Mouse (Mus musculus): Measurements from ENCODE around the gene Tshz2. TPM values are rescaled to one million over a fixed set of nuclear protein-coding genes. Genes with fewer than 3 reads are reported as not detected.

Tshz2 gene
- polyA plus RNA-seq, 1 experiment from 2014 or later = 1.3 TPM

DNA sequence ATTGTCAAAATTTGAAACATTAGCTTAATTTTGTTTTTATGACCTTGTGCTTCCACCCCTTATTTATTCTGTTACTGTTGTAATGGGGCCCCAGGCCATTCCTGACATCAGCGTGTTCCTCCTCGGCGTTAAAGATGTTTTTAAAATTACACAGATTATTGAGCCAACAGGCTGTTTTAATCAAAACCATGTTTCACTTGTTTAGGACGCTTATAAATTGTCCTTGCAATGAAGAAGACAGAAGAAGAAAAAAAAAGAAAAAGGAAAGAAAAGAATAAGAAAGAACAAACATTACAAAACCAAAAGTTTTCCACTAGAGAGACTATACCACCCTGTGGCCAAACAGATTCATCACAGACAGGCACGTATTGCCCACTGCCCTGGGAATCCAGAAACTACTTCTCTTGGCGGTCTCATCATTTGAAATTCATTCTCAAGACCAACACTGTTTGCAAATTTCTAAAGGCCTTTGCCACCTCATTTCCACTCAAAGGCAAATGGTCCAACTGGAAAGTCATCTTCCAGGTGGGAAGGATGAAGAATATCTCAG, 444.2 kb downstream of the Tshz2 start:
- no peak overlapping the region for H3K4me3 ChIP-seq (ENCODE audit: low read depth, low read length)
- H3K9ac ChIP-seq (ENCODE audit: low read length) = no peak overlapping the region
- peak; percentile 57 for DNase-seq (ENCODE audit: low spot score, missing footprints)
- H3K9me3 ChIP-seq (ENCODE audit: control insufficient read depth, low read length) = no peaks in the 10 kb centered on the region
- no peak overlapping the region for H3K27ac ChIP-seq (ENCODE audit: low read depth, low read length)
- no peak overlapping the region for H3K4me2 ChIP-seq
- no peaks in the 10 kb centered on the region for H3K27me3 ChIP-seq (ENCODE audit: control insufficient read depth, insufficient read depth, low read length)
- ATAC-seq (ENCODE audit: low FRiP score) = no peak
- H3K4me1 ChIP-seq (ENCODE audit: control insufficient read depth, insufficient read depth, low read length) = no peaks in the 10 kb centered on the region
- 80% methylated on average over 6 of the region's 6 CpGs for WGBS
- no peaks in the 10 kb centered on the region for H3K36me3 ChIP-seq (ENCODE audit: control insufficient read depth, insufficient read depth, low read length)

GRCm38 (mm10) chr2:170078041-170078440, 445.2 kb downstream of the Tshz2 start:
- H3K4me1 ChIP-seq (ENCODE audit: control insufficient read depth, insufficient read depth, low read length) = no peaks in the 10 kb centered on the region
- ATAC-seq (ENCODE audit: low FRiP score) (no peak), DNase-seq (ENCODE audit: low spot score, missing footprints) (peak; percentile 39)
- H3K9ac ChIP-seq (ENCODE audit: low read length) = no peak overlapping the region
- no peaks in the 10 kb centered on the region for H3K36me3 ChIP-seq (ENCODE audit: control insufficient read depth, insufficient read depth, low read length)
- no peak overlapping the region for H3K4me3 ChIP-seq (ENCODE audit: low read depth, low read length)
- WGBS = 92% methylated on average over 10 of the region's 10 CpGs
- no peaks in the 10 kb centered on the region for H3K27me3 ChIP-seq (ENCODE audit: control insufficient read depth, insufficient read depth, low read length)
- H3K27ac ChIP-seq (ENCODE audit: low read depth, low read length) = no peak overlapping the region
- no peak overlapping the region for H3K4me2 ChIP-seq
- H3K9me3 ChIP-seq (ENCODE audit: control insufficient read depth, low read length) = no peaks in the 10 kb centered on the region

DNA sequence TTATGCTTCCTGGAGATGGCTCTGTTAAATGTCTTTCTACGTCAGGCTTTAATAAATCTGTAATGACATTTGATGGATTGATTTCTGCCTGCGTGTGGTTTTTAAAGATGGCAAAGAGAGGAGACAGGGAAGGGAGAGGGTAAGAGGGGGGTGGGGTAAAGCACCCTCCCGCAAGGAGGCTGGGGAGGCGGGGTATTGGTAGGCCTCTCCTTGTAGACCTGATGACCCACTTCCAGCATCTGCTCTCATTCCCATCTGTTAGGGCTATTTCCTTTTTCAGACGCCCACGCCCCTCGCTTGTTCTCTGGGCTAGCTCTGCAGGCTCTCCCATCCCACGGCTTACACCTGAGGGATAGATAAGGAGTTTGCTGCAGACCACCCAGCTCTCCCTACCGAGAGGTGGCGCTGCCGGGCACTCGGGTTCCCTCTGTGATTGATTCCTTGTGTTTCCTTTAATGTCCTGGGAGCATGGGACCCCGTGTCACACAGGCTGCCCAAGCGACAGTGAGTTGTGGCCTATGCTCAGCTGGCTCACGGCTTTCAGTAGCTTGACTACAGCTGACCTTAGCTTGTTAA, 445.7 kb downstream of the Tshz2 start:
- Histone ChIP-seq H3K4me3 (ENCODE audit: low read depth, low read length) (no peak overlapping the region), H3K4me2 (no peak overlapping the region), H3K27ac (ENCODE audit: low read depth, low read length) (no peak overlapping the region), H3K9me3 (ENCODE audit: control insufficient read depth, low read length) (no peaks in the 10 kb centered on the region), H3K27me3 (ENCODE audit: control insufficient read depth, insufficient read depth, low read length) (no peaks in the 10 kb centered on the region), H3K9ac (ENCODE audit: low read length) (no peak overlapping the region), H3K36me3 (ENCODE audit: control insufficient read depth, insufficient read depth, low read length) (no peaks in the 10 kb centered on the region), H3K4me1 (ENCODE audit: control insufficient read depth, insufficient read depth, low read length) (no peaks in the 10 kb centered on the region)
- no peak for ATAC-seq (ENCODE audit: low FRiP score)
- peak; percentile 70 for DNase-seq (ENCODE audit: low spot score, missing footprints)
- WGBS = 59% methylated on average over 15 of the region's 15 CpGs

DNA sequence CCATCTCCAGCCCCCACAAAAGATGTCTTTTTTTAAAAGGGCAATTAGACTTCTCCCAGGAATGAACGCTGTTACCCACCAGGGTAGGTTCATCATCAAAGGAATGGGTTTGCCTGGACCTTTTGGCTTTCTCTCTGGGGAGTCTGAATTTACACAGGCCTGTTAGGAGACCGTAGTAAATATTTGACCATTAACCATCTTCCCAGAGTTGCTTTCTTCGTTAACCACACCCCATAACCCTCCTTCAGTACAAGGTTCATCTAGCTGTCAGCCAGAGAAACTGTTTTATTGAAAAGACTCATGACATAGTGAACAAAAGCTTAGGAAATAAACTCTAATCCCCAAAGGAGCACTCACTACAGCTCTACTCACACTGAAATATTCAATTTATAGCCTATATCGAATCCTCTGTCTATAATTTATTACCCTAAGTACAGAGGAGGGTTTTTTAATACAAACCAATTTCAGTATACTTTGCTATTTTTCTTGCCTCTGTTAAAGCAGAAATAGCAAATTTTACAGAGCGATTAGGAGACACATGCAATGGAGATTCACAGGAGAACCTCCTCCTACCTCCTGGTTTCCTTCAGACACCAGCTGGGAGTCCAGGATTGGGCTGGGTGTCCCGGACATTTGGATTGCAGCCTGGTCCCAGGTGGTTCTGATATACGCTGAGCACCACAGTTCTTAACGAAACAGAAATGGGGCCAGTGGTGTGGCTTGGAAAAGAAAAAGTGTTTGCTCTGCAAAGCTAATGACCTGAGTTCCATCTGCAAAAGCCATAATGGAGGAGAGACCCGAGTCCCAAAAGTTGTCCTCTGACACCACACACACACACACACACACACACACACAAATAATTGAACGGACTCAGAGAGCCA, 459.0 kb downstream of the Tshz2 start:
- WGBS = 84% methylated on average over 10 of the region's 10 CpGs

DNA sequence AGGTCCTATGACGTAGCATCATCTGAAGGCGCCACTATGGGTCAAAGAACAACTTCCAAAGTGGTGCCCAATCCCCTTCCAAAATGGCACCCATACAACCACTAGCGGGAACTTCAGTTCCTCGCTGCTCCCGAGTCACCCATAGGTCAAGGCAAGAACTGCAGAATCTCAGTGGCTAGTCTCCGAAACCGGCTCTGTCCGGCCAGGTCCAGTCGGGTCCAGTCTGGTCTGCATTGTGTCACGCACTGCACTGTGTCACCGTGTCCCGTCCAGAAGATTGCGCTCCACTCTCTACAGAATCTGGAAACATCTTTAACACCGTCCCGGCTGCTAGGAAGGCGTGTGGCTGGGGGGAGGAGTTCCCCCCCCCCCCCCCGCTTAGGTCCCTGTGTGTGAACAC, 461.4 kb downstream of the Tshz2 start:
- ATAC-seq (ENCODE audit: low FRiP score) (no peak), DNase-seq (ENCODE audit: low spot score, missing footprints) (peak; percentile 81)
- Histone ChIP-seq H3K4me2 (no peak overlapping the region), H3K9ac (ENCODE audit: low read length) (no peak overlapping the region), H3K9me3 (ENCODE audit: control insufficient read depth, low read length) (no peaks in the 10 kb centered on the region), H3K4me3 (ENCODE audit: low read depth, low read length) (no peak overlapping the region), H3K4me1 (ENCODE audit: control insufficient read depth, insufficient read depth, low read length) (no peaks in the 10 kb centered on the region), H3K36me3 (ENCODE audit: control insufficient read depth, insufficient read depth, low read length) (no peaks in the 10 kb centered on the region), H3K27me3 (ENCODE audit: control insufficient read depth, insufficient read depth, low read length) (no peaks in the 10 kb centered on the region), H3K27ac (ENCODE audit: low read depth, low read length) (no peak overlapping the region)
- 91% methylated on average over 17 of the region's 17 CpGs for WGBS

More for the DNA sequence above, 459.0 kb downstream of the Tshz2 start:
- ATAC-seq (ENCODE audit: low FRiP score) (no peak), DNase-seq (ENCODE audit: low spot score, missing footprints) (peak; percentile 8)
- no peak overlapping the region for H3K4me2 ChIP-seq
- no peaks in the 10 kb centered on the region for H3K4me1 ChIP-seq (ENCODE audit: control insufficient read depth, insufficient read depth, low read length)
- no peak overlapping the region for H3K9ac ChIP-seq (ENCODE audit: low read length)
- no peak overlapping the region for H3K4me3 ChIP-seq (ENCODE audit: low read depth, low read length)
- no peaks in the 10 kb centered on the region for H3K27me3 ChIP-seq (ENCODE audit: control insufficient read depth, insufficient read depth, low read length)
- no peaks in the 10 kb centered on the region for H3K36me3 ChIP-seq (ENCODE audit: control insufficient read depth, insufficient read depth, low read length)
- H3K9me3 ChIP-seq (ENCODE audit: control insufficient read depth, low read length) = no peaks in the 10 kb centered on the region
- H3K27ac ChIP-seq (ENCODE audit: low read depth, low read length) = no peak overlapping the region

GRCm38 (mm10) chr2:170094871-170095270, 462.1 kb downstream of the Tshz2 start:
- Histone ChIP-seq H3K4me3 (ENCODE audit: low read depth, low read length) (no peak overlapping the region), H3K27ac (ENCODE audit: low read depth, low read length) (no peak overlapping the region), H3K9me3 (ENCODE audit: control insufficient read depth, low read length) (no peaks in the 10 kb centered on the region), H3K36me3 (ENCODE audit: control insufficient read depth, insufficient read depth, low read length) (no peaks in the 10 kb centered on the region), H3K27me3 (ENCODE audit: control insufficient read depth, insufficient read depth, low read length) (no peaks in the 10 kb centered on the region), H3K4me2 (no peak overlapping the region), H3K4me1 (ENCODE audit: control insufficient read depth, insufficient read depth, low read length) (no peaks in the 10 kb centered on the region), H3K9ac (ENCODE audit: low read length) (no peak overlapping the region)
- ATAC-seq (ENCODE audit: low FRiP score) = no peak
- DNase-seq (ENCODE audit: low spot score, missing footprints) = no peak
- 94% methylated on average over 9 of the region's 9 CpGs for WGBS

DNA sequence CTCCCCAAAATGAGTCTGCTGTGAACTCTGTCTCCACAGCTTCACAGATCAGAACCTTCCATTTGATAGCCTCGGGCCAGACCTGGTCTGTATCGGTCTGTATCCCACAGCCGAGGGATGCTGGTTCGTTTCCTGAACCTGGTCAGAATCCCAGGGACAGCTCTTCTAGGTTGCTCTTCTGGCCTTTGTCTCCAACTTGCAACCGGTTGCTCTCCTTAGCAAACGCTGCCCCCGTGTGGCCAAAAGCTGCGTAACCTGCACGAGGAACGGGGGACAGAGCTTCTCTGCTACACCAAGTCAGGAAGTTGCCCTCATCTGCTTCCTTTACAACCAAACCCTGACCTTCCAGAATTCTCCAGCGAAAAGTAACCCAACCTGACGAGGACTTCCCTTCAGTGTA, 468.3 kb downstream of the Tshz2 start:
- Histone ChIP-seq H3K4me3 (ENCODE audit: low read depth, low read length) (no peak overlapping the region), H3K27me3 (ENCODE audit: control insufficient read depth, insufficient read depth, low read length) (no peaks in the 10 kb centered on the region), H3K4me2 (no peak overlapping the region), H3K4me1 (ENCODE audit: control insufficient read depth, insufficient read depth, low read length) (no peaks in the 10 kb centered on the region), H3K36me3 (ENCODE audit: control insufficient read depth, insufficient read depth, low read length) (no peaks in the 10 kb centered on the region), H3K9me3 (ENCODE audit: control insufficient read depth, low read length) (no peaks in the 10 kb centered on the region), H3K9ac (ENCODE audit: low read length) (no peak overlapping the region), H3K27ac (ENCODE audit: low read depth, low read length) (no peak overlapping the region)
- DNase-seq (ENCODE audit: low spot score, missing footprints) (peak; percentile 100), ATAC-seq (ENCODE audit: low FRiP score) (peak; percentile 56)
- 7% methylated on average over 12 of the region's 12 CpGs for WGBS

GRCm38 (mm10) chr2:170101932-170102331, 469.1 kb downstream of the Tshz2 start:
- DNase-seq (ENCODE audit: low spot score, missing footprints) (no peak), ATAC-seq (ENCODE audit: low FRiP score) (no peak; the same call in 1 of the 2 replicates)
- no peaks in the 10 kb centered on the region for H3K9me3 ChIP-seq (ENCODE audit: control insufficient read depth, low read length)
- 73% methylated on average over 7 of the region's 7 CpGs for WGBS
- no peaks in the 10 kb centered on the region for H3K4me1 ChIP-seq (ENCODE audit: control insufficient read depth, insufficient read depth, low read length)
- no peak overlapping the region for H3K9ac ChIP-seq (ENCODE audit: low read length)
- H3K27ac ChIP-seq (ENCODE audit: low read depth, low read length) = no peak overlapping the region
- H3K36me3 ChIP-seq (ENCODE audit: control insufficient read depth, insufficient read depth, low read length) = no peaks in the 10 kb centered on the region
- no peak overlapping the region for H3K4me3 ChIP-seq (ENCODE audit: low read depth, low read length)
- H3K4me2 ChIP-seq = no peak overlapping the region
- no peaks in the 10 kb centered on the region for H3K27me3 ChIP-seq (ENCODE audit: control insufficient read depth, insufficient read depth, low read length)

DNA sequence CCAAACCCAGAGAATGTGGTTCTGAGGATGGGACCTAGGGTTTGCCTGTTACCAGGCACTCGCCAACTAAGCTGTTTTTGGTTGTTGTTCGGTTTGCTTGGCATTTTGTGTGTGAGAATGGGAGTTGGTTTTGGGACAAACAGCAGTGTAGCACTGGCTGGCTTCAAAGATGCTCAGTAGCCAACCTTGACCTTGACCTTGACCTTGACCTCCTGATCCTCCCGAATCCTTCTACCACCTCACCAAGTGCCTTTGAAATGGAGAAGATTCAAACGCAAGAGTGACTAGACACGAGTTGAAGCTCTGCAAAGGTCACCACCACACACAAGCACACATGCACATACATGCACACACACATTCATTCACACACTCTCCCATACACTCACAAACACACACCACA, 470.5 kb downstream of the Tshz2 start:
- Histone ChIP-seq H3K36me3 (ENCODE audit: control insufficient read depth, insufficient read depth, low read length) (no peaks in the 10 kb centered on the region), H3K27me3 (ENCODE audit: control insufficient read depth, insufficient read depth, low read length) (no peaks in the 10 kb centered on the region), H3K27ac (ENCODE audit: low read depth, low read length) (no peak overlapping the region), H3K4me2 (no peak overlapping the region), H3K4me3 (ENCODE audit: low read depth, low read length) (no peak overlapping the region), H3K9ac (ENCODE audit: low read length) (no peak overlapping the region), H3K9me3 (ENCODE audit: control insufficient read depth, low read length) (no peaks in the 10 kb centered on the region), H3K4me1 (ENCODE audit: control insufficient read depth, insufficient read depth, low read length) (no peaks in the 10 kb centered on the region)
- ATAC-seq (ENCODE audit: low FRiP score) (no peak), DNase-seq (ENCODE audit: low spot score, missing footprints) (no peak)
- 75% methylated on average over 5 of the region's 5 CpGs for WGBS

Measured in midbrain, embryonic 11.5 days (tissue).